Mouse (Mus musculus): Measurements from ENCODE around the gene Tmc8. TPM values are rescaled to one million over a fixed set of nuclear protein-coding genes. Genes with fewer than 3 reads are reported as not detected.

The Tmc8 gene
- total RNA-seq, 4 experiments from 2014 or later: 0.38 to 0.89 (median 0.43) TPM

- no peak for DNase-seq (ENCODE audit: low spot score in 2 of 2)
Measured at GRCm38 (mm10) chr11:117794035-117794551, 12.2 kb downstream of the Tmc8 start.

DNA sequence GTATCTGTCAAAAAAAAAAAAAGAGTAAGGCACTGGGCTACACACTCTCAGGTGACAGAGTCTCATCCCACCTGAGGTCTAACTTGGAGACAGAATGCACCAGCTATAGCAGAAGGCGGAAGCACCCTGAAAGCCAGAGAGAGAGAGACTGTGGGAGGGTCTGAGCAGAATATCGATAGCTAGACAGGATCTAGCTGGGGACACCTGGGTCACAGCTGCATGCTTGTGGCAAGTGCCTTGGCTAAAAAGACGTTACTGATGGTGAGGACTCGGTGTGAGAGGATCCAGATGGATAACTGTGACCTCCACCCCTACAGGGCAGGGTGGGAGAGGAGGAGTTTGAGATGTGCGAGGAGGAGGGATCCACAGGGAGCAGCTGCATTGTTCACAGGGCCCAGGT is 15.1 kb downstream of the Tmc8 start:
- DNase-seq (ENCODE audit: low spot score in 2 of 2): no peak

DNA sequence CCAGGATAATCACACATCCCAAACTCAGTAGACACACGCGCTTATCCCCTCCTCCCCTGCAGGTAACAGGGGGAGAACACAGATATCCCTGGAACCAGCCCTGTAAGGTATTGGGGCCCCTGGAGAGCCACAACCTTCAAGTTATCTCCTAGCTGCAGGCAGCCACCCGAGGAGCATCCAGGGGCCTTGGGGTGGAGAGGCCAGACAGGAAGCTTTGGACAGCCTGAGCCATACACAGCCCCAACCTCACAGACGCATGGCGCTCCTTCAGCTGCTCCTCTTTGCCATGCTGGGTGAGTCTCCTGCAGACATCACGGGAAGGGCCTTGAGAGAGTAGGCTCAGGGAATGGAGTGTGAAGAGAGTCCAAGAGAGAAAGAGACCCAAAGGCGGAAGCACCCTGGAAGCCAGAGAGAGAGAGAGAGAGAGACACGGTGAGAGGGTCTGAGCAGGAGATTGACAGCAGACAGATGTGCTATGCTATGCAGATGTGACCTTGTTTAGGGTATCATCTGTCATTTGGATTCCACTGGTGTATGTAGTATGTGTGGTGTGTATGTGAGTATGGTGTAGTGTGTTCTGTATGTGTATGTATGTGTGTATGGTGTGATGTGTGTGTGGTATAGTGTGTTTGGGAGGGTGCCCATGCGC is 15.8 kb downstream of the Tmc8 start, which contains the start of gene 6030468B19Rik:
TSS of gene 6030468B19Rik (plus strand) at position 150 of the 649 bp plus-strand sequence.
- no peak for DNase-seq (ENCODE audit: low spot score in 2 of 2)

DNA sequence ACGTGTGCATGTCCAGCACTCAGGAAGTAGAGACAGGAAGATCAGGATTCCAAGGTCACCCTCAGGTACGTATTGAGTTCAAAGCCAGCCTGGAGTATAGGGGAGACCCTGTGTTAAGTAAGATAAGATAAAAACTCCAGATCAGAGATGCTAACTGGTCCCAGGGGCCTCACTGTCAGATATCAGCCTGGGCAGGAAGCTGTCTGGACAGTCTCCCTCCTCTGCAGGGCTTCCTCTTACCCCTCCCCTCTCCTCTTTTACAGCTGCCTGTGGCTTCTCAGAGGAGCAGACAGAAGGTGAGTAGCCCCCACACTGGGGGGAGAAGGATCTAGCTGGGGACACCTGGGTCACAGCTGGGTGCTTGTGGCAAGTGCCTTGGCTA is 16.3 kb downstream of the Tmc8 start:
- no peak for DNase-seq (ENCODE audit: low spot score in 2 of 2)

- no peak for DNase-seq (ENCODE audit: low spot score in 2 of 2)
Measured at GRCm38 (mm10) chr11:117799174-117799573, 17.3 kb downstream of the Tmc8 start.

- no peak for DNase-seq (ENCODE audit: low spot score in 2 of 2)
Measured at GRCm38 (mm10) chr11:117800038-117800437, 18.2 kb downstream of the Tmc8 start.

- DNase-seq (ENCODE audit: low spot score in 2 of 2): no peak
Measured at GRCm38 (mm10) chr11:117801650-117802049, 19.8 kb downstream of the Tmc8 start.

GRCm38 (mm10) chr11:117803166-117803688 is 21.4 kb downstream of the Tmc8 start:
- DNase-seq (ENCODE audit: low spot score in 2 of 2): no peak

DNA sequence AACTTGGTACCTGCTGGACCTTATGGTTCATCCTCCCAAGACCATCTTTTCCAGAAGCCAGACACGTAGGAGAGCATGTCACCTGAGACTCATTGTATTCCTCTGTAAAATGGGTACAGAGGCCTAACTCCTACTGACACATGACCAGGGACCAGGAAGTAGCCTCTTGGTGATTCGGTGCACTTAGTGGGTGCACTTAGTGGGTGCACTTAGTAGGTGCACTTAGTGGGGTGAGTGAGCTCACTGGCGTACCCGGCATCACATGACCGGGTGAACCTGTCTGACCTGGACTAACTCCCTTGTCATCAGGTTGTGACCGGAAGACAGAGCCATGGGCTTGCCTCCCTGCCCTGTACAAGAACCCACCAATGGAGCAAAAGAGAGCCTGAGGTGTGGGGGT is 24.9 kb downstream of the Tmc8 start:
- DNase-seq (ENCODE audit: low spot score in 2 of 2): no peak

GRCm38 (mm10) chr11:117809407-117810311 is 27.8 kb downstream of the Tmc8 start, which contains the start of the genes Gm20708 and Syngr2:
Gm20708 (plus strand) TSS chr11:117809668.
Syngr2 (plus strand) TSS chr11:117809668.
- DNase-seq (ENCODE audit: low spot score in 2 of 2): peak in 1 of 2 experiments; percentile 67

DNA sequence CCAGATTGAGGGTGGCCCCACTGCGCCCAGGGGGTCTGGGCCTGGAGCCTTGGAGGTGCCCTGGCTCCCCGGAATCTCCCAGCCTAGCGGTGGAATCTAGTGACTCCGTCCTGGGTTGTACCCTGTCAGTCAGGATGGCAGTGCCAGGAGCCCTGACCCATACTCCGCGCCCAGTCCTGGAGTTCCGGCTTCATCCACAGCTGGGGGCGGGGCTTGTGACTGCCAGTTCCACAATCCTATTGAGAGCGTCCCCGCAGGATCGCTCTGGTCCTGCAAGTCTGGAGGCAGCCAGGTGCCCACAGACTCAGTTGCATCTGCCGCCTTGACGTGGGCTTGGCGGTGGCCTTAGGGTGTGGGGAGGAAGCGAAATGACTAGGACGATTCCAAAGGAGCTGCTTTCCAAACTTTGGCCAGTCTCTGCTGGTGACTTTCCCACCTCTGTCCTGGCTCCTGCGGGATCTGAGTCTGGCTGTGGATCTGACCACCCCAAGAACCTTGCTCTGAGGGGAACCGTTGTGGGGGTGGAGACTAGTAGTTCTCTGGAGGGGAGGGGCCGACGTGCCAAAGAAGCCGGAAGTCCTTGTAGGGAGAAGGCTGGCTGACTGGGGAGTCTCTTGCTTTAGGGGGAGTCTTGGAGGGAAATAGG is 28.6 kb downstream of the Tmc8 start:
- DNase-seq (ENCODE audit: low spot score in 2 of 2): peak; percentile 88

- no peak for DNase-seq (ENCODE audit: low spot score in 2 of 2)
Measured at GRCm38 (mm10) chr11:117813867-117814266, 32.0 kb downstream of the Tmc8 start.

- peak in 1 of 2 experiments; percentile 53 for DNase-seq (ENCODE audit: low spot score in 2 of 2)
Measured at GRCm38 (mm10) chr11:117814704-117815366, 33.0 kb downstream of the Tmc8 start.

- DNase-seq (ENCODE audit: low spot score in 2 of 2): peak in 1 of 2 experiments; percentile 54
Measured at GRCm38 (mm10) chr11:117815850-117816249, 34.0 kb downstream of the Tmc8 start.

- DNase-seq (ENCODE audit: low spot score in 2 of 2): no peak
Measured at GRCm38 (mm10) chr11:117816389-117816996, 34.6 kb downstream of the Tmc8 start.

GRCm38 (mm10) chr11:117819095-117819494 is 37.2 kb downstream of the Tmc8 start:
- peak; percentile 70 to 86 for DNase-seq (ENCODE audit: low spot score in 2 of 2)

DNA sequence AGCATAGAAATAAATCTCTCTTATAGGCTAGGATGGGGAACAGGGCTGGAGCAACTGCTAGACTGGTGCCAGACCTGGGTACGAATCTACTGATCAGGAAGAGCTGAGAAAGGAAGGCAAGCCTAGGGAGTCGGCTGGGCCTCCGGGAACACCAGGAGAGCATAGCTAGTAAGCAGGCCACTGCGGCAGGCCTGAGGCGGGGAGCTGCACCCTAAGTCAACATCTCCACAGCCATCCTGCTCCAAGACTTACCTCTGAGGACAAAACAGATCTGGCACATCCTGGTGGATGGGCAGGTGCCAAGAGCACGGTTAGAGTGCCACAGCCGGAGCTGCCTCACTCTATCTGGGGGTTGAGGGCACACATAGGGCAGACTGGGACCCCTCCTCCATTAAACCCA is 38.3 kb downstream of the Tmc8 start:
- no peak for DNase-seq (ENCODE audit: low spot score in 2 of 2)

- no peak for DNase-seq (ENCODE audit: low spot score in 2 of 2)
Measured at GRCm38 (mm10) chr11:117821868-117822267, 40.0 kb downstream of the Tmc8 start.

DNA sequence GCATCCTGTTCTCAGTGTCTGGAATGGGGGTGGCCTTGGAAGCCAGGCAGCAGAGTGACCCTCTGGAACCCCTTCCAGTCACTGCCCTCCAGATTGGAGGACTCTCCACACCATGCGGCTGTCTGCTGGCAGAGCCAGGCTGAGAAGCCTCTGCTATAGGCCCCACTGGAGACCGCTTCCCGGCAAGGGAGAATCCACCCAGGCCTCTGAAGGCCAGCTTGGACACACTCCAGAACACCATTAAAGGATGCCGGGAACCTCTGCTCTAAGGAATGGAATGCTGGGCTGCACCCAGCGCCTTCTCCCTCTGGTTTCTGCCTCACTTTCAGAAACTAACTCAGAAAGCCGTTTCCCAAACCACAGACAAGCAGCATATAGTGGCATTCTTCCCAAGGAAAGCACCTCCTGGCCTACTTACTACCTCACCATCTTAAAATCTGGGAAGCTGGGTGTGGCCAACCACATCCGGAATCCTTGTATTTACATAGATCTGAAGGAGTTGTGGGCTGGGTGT is 40.9 kb downstream of the Tmc8 start:
- no peak for DNase-seq (ENCODE audit: low spot score in 2 of 2)

DNA sequence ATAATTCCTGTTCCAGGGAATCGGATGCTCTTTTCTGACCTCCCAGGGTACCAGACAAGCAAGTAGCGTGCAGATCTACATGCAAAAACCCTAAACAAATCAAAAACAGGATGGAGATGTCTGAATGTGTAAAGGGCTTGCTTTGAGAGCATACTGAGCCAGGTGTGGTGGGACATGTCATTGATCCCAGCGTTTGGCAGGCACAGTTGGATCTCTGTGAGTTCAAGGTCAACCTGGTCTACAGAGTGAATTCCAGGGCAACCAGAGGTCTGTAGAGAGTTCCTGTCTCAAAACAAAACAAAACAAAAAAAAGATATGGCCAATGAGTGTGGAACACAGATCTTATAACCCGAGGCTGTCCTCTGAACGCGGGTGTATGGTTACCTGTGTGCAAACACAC is 41.5 kb downstream of the Tmc8 start:
- no peak for DNase-seq (ENCODE audit: low spot score in 2 of 2)
